Mouse (Mus musculus): Measurements from ENCODE around the gene Tbca.

DNA sequence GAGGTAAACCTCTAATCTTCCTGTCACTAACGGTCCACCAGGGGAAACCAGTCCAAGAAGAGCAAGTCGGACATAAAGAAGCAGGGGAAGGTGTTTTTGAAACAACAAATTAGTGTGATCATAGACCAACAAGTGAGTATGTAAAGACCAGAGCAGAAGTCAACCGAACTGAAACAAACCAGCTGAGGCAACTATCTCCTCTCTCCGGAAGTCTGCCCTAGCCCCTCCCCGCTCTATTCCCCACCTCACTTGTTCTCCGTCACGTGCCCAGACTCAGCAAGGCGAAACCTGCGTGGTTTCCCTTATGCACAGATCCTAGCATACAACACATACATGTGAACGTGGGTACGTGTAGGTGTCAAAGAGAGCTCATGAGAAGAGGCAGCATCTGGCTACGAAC is 22.9 kb upstream of the Tbca start:
- no peak for TF ChIP-seq CTCF (IDR thresholded peaks at IDR 0.05; ENCODE audit: low read depth, low read length)
- TF ChIP-seq POLR2A (IDR thresholded peaks at IDR 0.05; ENCODE audit: borderline replicate concordance, low read depth, low read length), result no peak

Measured in bone marrow macrophage, adult 2 months (primary cell).